Mouse (Mus musculus): ENCODE results near the gene Mfsd6. TPM values are rescaled to one million over a fixed set of nuclear protein-coding genes. Genes with fewer than 3 reads are reported as not detected.
A peak's percentile ranks its signal among the peaks of the same experiment; 100 is the strongest.

Mfsd6 gene
- total and polyA plus RNA-seq, 3 experiments: 2.9 to 6.4 TPM; not detected in 1

- Histone ChIP-seq H3K9me3 (replicated peaks; ENCODE audit: insufficient read depth, low read length) (no peaks in the 10 kb centered on the region), H3K4me3 (ENCODE audit: control insufficient read depth in 1 of 2, insufficient read depth in 1 of 2, low read depth in 2 of 2, low read length in 2 of 2) (no peak overlapping the region), H3K4me1 (ENCODE audit: control insufficient read depth in 1 of 2, insufficient read depth in 2 of 2, low read length in 2 of 2) (peaks cover 0 to 3% of the 10 kb centered on the region in 2 experiments; a peak in 2 of 4 replicates), H3K79me2 (ENCODE audit: control insufficient read depth, insufficient read depth, low read length, poor library complexity) (no peaks in the 10 kb centered on the region), H3K27me3 (ENCODE audit: control insufficient read depth in 1 of 2, insufficient read depth in 2 of 2, low read length in 2 of 2) (no peaks in the 10 kb centered on the region), H3K27ac (ENCODE audit: control insufficient read depth, low read depth, low read length) (no peak overlapping the region), H3K36me3 (ENCODE audit: control insufficient read depth in 1 of 2, insufficient read depth in 2 of 2, low read length in 2 of 2) (peaks cover 0 to 6% of the 10 kb centered on the region in 2 experiments; a peak in 2 of 4 replicates), H3K9ac (ENCODE audit: control insufficient read depth, low read depth, low read length, poor library complexity, severe bottlenecking) (no peak overlapping the region)
- DNase-seq (ENCODE audit: low read depth, low spot score): peak; percentile 14
- peak; percentile 21; the same call in 1 of the 2 replicates for TF ChIP-seq ZNF384 (IDR thresholded peaks at IDR 0.05; ENCODE audit: low read depth, low read length)
- TF ChIP-seq POLR2AphosphoS2 (IDR thresholded peaks at IDR 0.05; ENCODE audit: low read length): no peak
- no peak for TF ChIP-seq POLR2AphosphoS5 (IDR thresholded peaks at IDR 0.05; ENCODE audit: borderline replicate concordance, low read depth, low read length)
- no peak for TF ChIP-seq CHD1 (IDR thresholded peaks at IDR 0.05; ENCODE audit: low read depth, low read length)
- TF ChIP-seq CHD2 (IDR thresholded peaks at IDR 0.05; ENCODE audit: low read length): no peak
- TF ChIP-seq ZC3H11A (IDR thresholded peaks at IDR 0.05; ENCODE audit: low read depth, low read length): no peak
- no peak for TF ChIP-seq MAX (IDR thresholded peaks at IDR 0.05; ENCODE audit: low read length)
Measured at GRCm38 (mm10) chr1:52675561-52676551, 51.4 kb downstream of the Mfsd6 start.

- no peak overlapping the region for H3K4me3 ChIP-seq (ENCODE audit: control insufficient read depth in 1 of 2, insufficient read depth in 1 of 2, low read depth in 2 of 2, low read length in 2 of 2)
- no peaks in the 10 kb centered on the region for H3K36me3 ChIP-seq (ENCODE audit: control insufficient read depth in 1 of 2, insufficient read depth in 2 of 2, low read length in 2 of 2)
- H3K4me1 ChIP-seq (ENCODE audit: control insufficient read depth in 1 of 2, insufficient read depth in 2 of 2, low read length in 2 of 2): no peaks in the 10 kb centered on the region
- TF ChIP-seq NELFE (IDR thresholded peaks at IDR 0.05; ENCODE audit: low read depth, low read length): no peak
- H3K9me3 ChIP-seq (replicated peaks; ENCODE audit: insufficient read depth, low read length): no peaks in the 10 kb centered on the region
- H3K27ac ChIP-seq (ENCODE audit: control insufficient read depth, low read depth, low read length): no peak overlapping the region
- no peaks in the 10 kb centered on the region for H3K79me2 ChIP-seq (ENCODE audit: control insufficient read depth, insufficient read depth, low read length, poor library complexity)
- DNase-seq (ENCODE audit: low read depth, low spot score): no peak
- no peak overlapping the region for H3K9ac ChIP-seq (ENCODE audit: control insufficient read depth, low read depth, low read length, poor library complexity, severe bottlenecking)
- H3K27me3 ChIP-seq (ENCODE audit: control insufficient read depth in 1 of 2, insufficient read depth in 2 of 2, low read length in 2 of 2): no peaks in the 10 kb centered on the region
Measured at GRCm38 (mm10) chr1:52669931-52670330, 57.3 kb downstream of the Mfsd6 start.

- Histone ChIP-seq H3K27ac (ENCODE audit: control insufficient read depth, low read depth, low read length) (no peak overlapping the region), H3K4me1 (ENCODE audit: control insufficient read depth in 1 of 2, insufficient read depth in 2 of 2, low read length in 2 of 2) (no peaks in the 10 kb centered on the region), H3K27me3 (ENCODE audit: control insufficient read depth in 1 of 2, insufficient read depth in 2 of 2, low read length in 2 of 2) (no peaks in the 10 kb centered on the region), H3K4me3 (ENCODE audit: control insufficient read depth in 1 of 2, insufficient read depth in 1 of 2, low read depth in 2 of 2, low read length in 2 of 2) (no peak overlapping the region), H3K9me3 (replicated peaks; ENCODE audit: insufficient read depth, low read length) (no peaks in the 10 kb centered on the region), H3K36me3 (ENCODE audit: control insufficient read depth in 1 of 2, insufficient read depth in 2 of 2, low read length in 2 of 2) (no peaks in the 10 kb centered on the region), H3K9ac (ENCODE audit: control insufficient read depth, low read depth, low read length, poor library complexity, severe bottlenecking) (no peak overlapping the region), H3K79me2 (ENCODE audit: control insufficient read depth, insufficient read depth, low read length, poor library complexity) (no peaks in the 10 kb centered on the region)
- no peak for DNase-seq (ENCODE audit: low read depth, low spot score)
- TF ChIP-seq ZC3H11A (IDR thresholded peaks at IDR 0.05; ENCODE audit: low read depth, low read length): no peak
- TF ChIP-seq GATA1 (IDR thresholded peaks at IDR 0.05; ENCODE audit: low read depth, low read length): no peak
- TF ChIP-seq POLR2AphosphoS5 (IDR thresholded peaks at IDR 0.05; ENCODE audit: borderline replicate concordance, low read depth, low read length): no peak
- TF ChIP-seq USF2 (IDR thresholded peaks at IDR 0.05; ENCODE audit: borderline replicate concordance in 1 of 2, insufficient read depth in 1 of 2, low read depth in 1 of 2, low read length in 2 of 2): no peak
- no peak for TF ChIP-seq NELFE (IDR thresholded peaks at IDR 0.05; ENCODE audit: low read depth, low read length)
- TF ChIP-seq RCOR1 (IDR thresholded peaks at IDR 0.05; ENCODE audit: low read depth, low read length): no peak
- no peak for TF ChIP-seq GABPA (IDR thresholded peaks at IDR 0.05; ENCODE audit: low read depth, low read length)
- no peak for TF ChIP-seq MEF2A (IDR thresholded peaks at IDR 0.05; ENCODE audit: extremely low read depth, insufficient replicate concordance, low read depth, low read length, poor library complexity, severe bottlenecking)
- no peak for TF ChIP-seq ZMIZ1 (IDR thresholded peaks at IDR 0.05; ENCODE audit: low read depth, low read length)
- TF ChIP-seq RAD21 (IDR thresholded peaks at IDR 0.05; ENCODE audit: low read depth, low read length): no peak
- no peak for TF ChIP-seq CHD2 (IDR thresholded peaks at IDR 0.05; ENCODE audit: low read length)
- TF ChIP-seq MAFK (IDR thresholded peaks at IDR 0.05; ENCODE audit: borderline replicate concordance, low read depth, low read length): no peak
Measured at GRCm38 (mm10) chr1:52668743-52669323, 58.4 kb downstream of the Mfsd6 start.
